In genomic region chr2:154396529-154396928, GRCm38 (mm10) we compare ENCODE assay signal across 21 mouse cellular contexts.
"Had no signal": no experiment of that assay in that cellular context is flagged by ENCODE, and none has a peak within 500 bp of the region (broad histone marks: within the 10 kb centered on the region; RNA-seq: fewer than 3 reads in every experiment).

No protein-coding gene starts in this region.

- ATAC-seq: liver, embryonic 12.5 days; midbrain, embryonic 15.5 days had no signal

- H3K27me3 ChIP-seq: liver, embryonic 12.5 days; liver, embryonic 15.5 days; lung, embryonic 15.5 days; midbrain, embryonic 12.5 days; midbrain, embryonic 15.5 days; neural tube, embryonic 12.5 days; neural tube, embryonic 15.5 days had no signal

- H3K4me3 ChIP-seq: left cerebral cortex, adult 2 months; liver, embryonic 12.5 days; liver, embryonic 15.5 days; lung, embryonic 15.5 days; midbrain, embryonic 12.5 days; midbrain, embryonic 15.5 days; neural tube, embryonic 12.5 days; neural tube, embryonic 15.5 days had no signal

- H3K4me1 ChIP-seq: liver, embryonic 12.5 days; liver, embryonic 15.5 days; lung, embryonic 15.5 days; midbrain, embryonic 12.5 days; midbrain, embryonic 15.5 days; neural tube, embryonic 12.5 days; neural tube, embryonic 15.5 days had no signal

- H3K4me2 ChIP-seq: liver, embryonic 12.5 days; liver, embryonic 15.5 days; lung, embryonic 15.5 days; midbrain, embryonic 12.5 days; midbrain, embryonic 15.5 days; neural tube, embryonic 12.5 days; neural tube, embryonic 15.5 days had no signal

- H3K9me3 ChIP-seq: liver, embryonic 12.5 days; liver, embryonic 15.5 days; lung, embryonic 15.5 days; midbrain, embryonic 12.5 days; midbrain, embryonic 15.5 days; neural tube, embryonic 12.5 days; neural tube, embryonic 15.5 days had no signal

- H3K36me3 ChIP-seq: liver, embryonic 12.5 days; liver, embryonic 15.5 days; lung, embryonic 15.5 days; midbrain, embryonic 12.5 days; midbrain, embryonic 15.5 days; neural tube, embryonic 12.5 days had no signal

- H3K9ac ChIP-seq: liver, embryonic 12.5 days; liver, embryonic 15.5 days; lung, embryonic 15.5 days; midbrain, embryonic 12.5 days; midbrain, embryonic 15.5 days; neural tube, embryonic 12.5 days; neural tube, embryonic 15.5 days had no signal

- H3K27ac ChIP-seq: left cerebral cortex, adult 2 months; liver, embryonic 12.5 days; liver, embryonic 15.5 days; lung, embryonic 15.5 days; macrophage; midbrain, embryonic 12.5 days; midbrain, embryonic 15.5 days; neural tube, embryonic 12.5 days; neural tube, embryonic 15.5 days; stomach, postnatal 0 days had no signal

- DNase-seq: kidney, postnatal 10 days; kidney, postnatal 36 days; layer of hippocampus, postnatal 36 days; lung, adult 18-20 months; lung, postnatal 14 days; right cerebral cortex, adult 18-20 months; right cerebral cortex, postnatal 14 days; right cerebral cortex, postnatal 4 days; thymus, adult 2 months; thymus, postnatal 14 days; thymus, postnatal 4 days had no signal
